Mouse (Mus musculus): ENCODE results near the gene Tenm2.

GRCm38 (mm10) chr11:37039283-37039682 is 196.5 kb downstream of the Tenm2 start:
- TF ChIP-seq POLR2A (IDR thresholded peaks at IDR 0.05; ENCODE audit: borderline replicate concordance, low read depth, low read length): no peak
- no peak for TF ChIP-seq CTCF (IDR thresholded peaks at IDR 0.05; ENCODE audit: low read depth, low read length)

Data from bone marrow macrophage, adult 2 months (primary cell).